Mouse (Mus musculus) kidney, embryonic 14.5 days (tissue): ENCODE data around the gene Alox12b. TPM values are rescaled to one million over a fixed set of nuclear protein-coding genes. Genes with fewer than 3 reads are reported as not detected.
A peak's percentile ranks its signal among the peaks of the same experiment; 100 is the strongest.

ENCODE experiments used
- ATAC-seq: fragments of 200-750 bp; cut with Nextera tagmentation; 2 replicates; pipeline ENCODE4 v1.8.0; 2017; ENCODE audit warnings: moderate number of reproducible peaks, mild to moderate bottlenecking, moderate TSS enrichment, moderate library complexity; ENCODE audit not compliant: low FRiP score, low TSS enrichment
- H3K27ac ChIP-seq: fragments of 300-500 bp; sonication (generic); 2 replicates; pipeline ENCODE4 v1.5.1; 2014; ENCODE audit warnings: low read depth, mild to moderate bottlenecking, low read length, moderate library complexity, mixed read lengths
- H3K27me3 ChIP-seq: fragments of 300-500 bp; sonication (generic); 2 replicates; pipeline ENCODE4 v1.6.1; 2014; ENCODE audit warnings: mild to moderate bottlenecking, low read length; ENCODE audit not compliant: control insufficient read depth, insufficient read depth
- H3K36me3 ChIP-seq: fragments of 300-500 bp; sonication (generic); 2 replicates; pipeline ENCODE4 v1.6.1; 2014; ENCODE audit warnings: low read length, mixed read lengths; ENCODE audit not compliant: control insufficient read depth, insufficient read depth
- H3K4me1 ChIP-seq: fragments of 300-500 bp; sonication (generic); 2 replicates; pipeline ENCODE4 v1.6.1; 2014; ENCODE audit warnings: low read length, mixed read lengths; ENCODE audit not compliant: control insufficient read depth, insufficient read depth
- H3K4me2 ChIP-seq: fragments of 300-500 bp; sonication (generic); replicated peaks from 2 replicates; pipeline ENCODE4 v1.6.1; 2014; ENCODE audit warnings: low read depth, mild to moderate bottlenecking, low read length
- H3K4me3 ChIP-seq: fragments of 300-500 bp; sonication (generic); 2 replicates; pipeline ENCODE4 v1.5.1; 2014; ENCODE audit warnings: mild to moderate bottlenecking, low read length
- H3K9ac ChIP-seq: fragments of 300-500 bp; sonication (generic); 2 replicates; pipeline ENCODE4 v1.6.1; 2014; ENCODE audit warnings: low read depth, mild to moderate bottlenecking, low read length, moderate library complexity
- H3K9me3 ChIP-seq: fragments of 300-500 bp; sonication (generic); 2 replicates; pipeline ENCODE4 v1.6.1; 2016; ENCODE audit warnings: low read length; ENCODE audit not compliant: control insufficient read depth
- WGBS: fragments of 180-500 bp; shearing (Covaris S2); extraction: QIAGEN DNeasy Blood & Tissue Kit; methylation state at CpG from one replicate; pipeline ENCODE4 v1.1.7; 2014; 5-methylcytosine and 5-hydroxymethylcytosine counted together
- polyA plus RNA-seq: library from polyadenylated mRNA; unstranded; fragments of >200 nt; fragmentation: Nextera tagmentation; extraction: Ambion mirVana; gene quantifications from 2 replicates; pipeline ENCODE4 v1.2.1, GENCODE M21; 2014

Gene Alox12b
- polyA plus RNA-seq: 0.23 and 0.28 TPM in 2 replicates

DNA sequence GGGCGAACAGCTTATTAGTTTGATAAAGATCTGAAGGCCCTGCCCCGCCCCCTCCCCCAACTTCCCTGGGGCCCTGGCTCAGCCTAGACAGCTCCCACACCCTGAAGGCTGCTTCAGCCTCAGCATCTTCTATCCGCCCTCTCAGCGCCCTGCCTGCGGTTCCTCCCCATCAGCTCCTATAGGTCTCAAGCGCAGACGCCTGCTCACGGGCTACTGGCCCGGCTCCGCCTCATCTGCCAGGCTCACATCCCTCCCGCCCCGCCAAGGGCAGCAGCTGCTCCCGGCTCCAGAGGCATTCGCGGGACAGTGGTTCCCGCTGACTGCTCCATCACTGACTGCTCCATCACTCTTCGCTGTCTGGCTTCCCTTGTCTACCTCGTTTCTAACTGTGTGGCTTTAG lies at the start of gene Alox12b:
TSS of gene Alox12b (plus strand) at position 190 of the 400 bp plus-strand sequence.
- peaks cover 14% of the 10 kb centered on the region for H3K27me3 ChIP-seq
- 3% methylated on average over 18 of the region's 18 CpGs for WGBS
- H3K4me2 ChIP-seq: peak within 1 kb of the TSS; percentile 31
- H3K27ac ChIP-seq: no peak within 1 kb of the TSS
- H3K4me3 ChIP-seq: peak within 1 kb of the TSS; percentile 19
- peak within 1 kb of the TSS; percentile 8; the same call in 1 of the 2 replicates for H3K9ac ChIP-seq
- peak; percentile 79 for ATAC-seq
- no peaks in the 10 kb centered on the region for H3K36me3 ChIP-seq
- H3K9me3 ChIP-seq: no peaks in the 10 kb centered on the region
- H3K4me1 ChIP-seq: peaks cover 8% of the 10 kb centered on the region; the same call in 1 of the 2 replicates

- H3K27me3 ChIP-seq: peaks cover 4% of the 10 kb centered on the region; the same call in 1 of the 2 replicates
- H3K4me2 ChIP-seq: no peak overlapping the region
- ATAC-seq: no peak
- H3K36me3 ChIP-seq: peaks cover 62% of the 10 kb centered on the region
- WGBS: 90% methylated on average over 11 of the region's 11 CpGs
- H3K27ac ChIP-seq: no peak overlapping the region
- no peak overlapping the region for H3K4me3 ChIP-seq
- H3K9ac ChIP-seq: no peak overlapping the region
- H3K4me1 ChIP-seq: no peaks in the 10 kb centered on the region
- H3K9me3 ChIP-seq: no peaks in the 10 kb centered on the region
These were observed 49.1 kb upstream of the Alox12b start for GRCm38 (mm10) chr11:69107676-69108075.

DNA sequence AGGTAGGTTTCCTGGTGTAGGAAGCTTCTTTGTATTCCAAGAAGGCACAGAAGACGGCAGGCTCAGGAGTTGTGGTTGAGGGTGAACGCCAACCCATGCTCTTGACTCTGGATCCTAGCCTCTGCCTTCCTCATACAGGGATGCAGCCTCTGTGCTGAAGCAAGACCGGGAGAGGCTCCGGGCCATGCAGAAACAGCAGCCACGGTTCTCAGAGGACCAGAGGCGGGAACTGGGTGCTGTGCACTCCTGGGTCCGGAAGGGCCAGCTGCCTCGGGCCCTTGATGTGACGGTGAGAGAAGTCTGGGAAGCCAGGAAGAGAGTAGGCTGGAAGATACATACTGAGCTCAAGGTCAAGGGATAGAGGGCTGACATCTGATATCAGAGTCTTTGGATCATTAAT lies 48.6 kb upstream of the Alox12b start:
- H3K4me3 ChIP-seq: no peak overlapping the region
- WGBS: 84% methylated on average over 9 of the region's 9 CpGs

GRCm38 (mm10) chr11:69109032-69109900 lies 47.5 kb upstream of the Alox12b start:
- peak; percentile 21; the same call in 1 of the 2 replicates for ATAC-seq
- no peak overlapping the region for H3K27ac ChIP-seq
- H3K4me2 ChIP-seq: no peak overlapping the region
- no peak overlapping the region for H3K9ac ChIP-seq
- peaks cover 4% of the 10 kb centered on the region; the same call in 1 of the 2 replicates for H3K27me3 ChIP-seq
- H3K4me1 ChIP-seq: no peaks in the 10 kb centered on the region
- no peak overlapping the region for H3K4me3 ChIP-seq
- peaks cover 46% of the 10 kb centered on the region for H3K36me3 ChIP-seq
- H3K9me3 ChIP-seq: no peaks in the 10 kb centered on the region
- WGBS: 85% methylated on average over 13 of the region's 13 CpGs

More for the DNA sequence above, 48.6 kb upstream of the Alox12b start:
- no peaks in the 10 kb centered on the region for H3K9me3 ChIP-seq
- no peak overlapping the region for H3K4me2 ChIP-seq
- no peak overlapping the region for H3K9ac ChIP-seq
- no peak overlapping the region for H3K27ac ChIP-seq
- H3K27me3 ChIP-seq: peaks cover 4% of the 10 kb centered on the region; the same call in 1 of the 2 replicates
- H3K36me3 ChIP-seq: peaks cover 57% of the 10 kb centered on the region
- no peaks in the 10 kb centered on the region for H3K4me1 ChIP-seq
- no peak for ATAC-seq

- Histone ChIP-seq H3K36me3 (peaks cover 34% of the 10 kb centered on the region), H3K4me3 (peak overlapping the region; percentile 58), H3K4me2 (peak overlapping the region; percentile 51), H3K9me3 (no peaks in the 10 kb centered on the region), H3K27ac (no peak overlapping the region), H3K27me3 (peaks cover 4% of the 10 kb centered on the region; the same call in 1 of the 2 replicates), H3K9ac (peak overlapping the region; percentile 38; the same call in 1 of the 2 replicates), H3K4me1 (no peaks in the 10 kb centered on the region)
- ATAC-seq: peak; percentile 77
- under 1% methylated on average over 30 of the region's 30 CpGs for WGBS
These were observed 46.3 kb upstream of the Alox12b start for GRCm38 (mm10) chr11:69110319-69111046.

DNA sequence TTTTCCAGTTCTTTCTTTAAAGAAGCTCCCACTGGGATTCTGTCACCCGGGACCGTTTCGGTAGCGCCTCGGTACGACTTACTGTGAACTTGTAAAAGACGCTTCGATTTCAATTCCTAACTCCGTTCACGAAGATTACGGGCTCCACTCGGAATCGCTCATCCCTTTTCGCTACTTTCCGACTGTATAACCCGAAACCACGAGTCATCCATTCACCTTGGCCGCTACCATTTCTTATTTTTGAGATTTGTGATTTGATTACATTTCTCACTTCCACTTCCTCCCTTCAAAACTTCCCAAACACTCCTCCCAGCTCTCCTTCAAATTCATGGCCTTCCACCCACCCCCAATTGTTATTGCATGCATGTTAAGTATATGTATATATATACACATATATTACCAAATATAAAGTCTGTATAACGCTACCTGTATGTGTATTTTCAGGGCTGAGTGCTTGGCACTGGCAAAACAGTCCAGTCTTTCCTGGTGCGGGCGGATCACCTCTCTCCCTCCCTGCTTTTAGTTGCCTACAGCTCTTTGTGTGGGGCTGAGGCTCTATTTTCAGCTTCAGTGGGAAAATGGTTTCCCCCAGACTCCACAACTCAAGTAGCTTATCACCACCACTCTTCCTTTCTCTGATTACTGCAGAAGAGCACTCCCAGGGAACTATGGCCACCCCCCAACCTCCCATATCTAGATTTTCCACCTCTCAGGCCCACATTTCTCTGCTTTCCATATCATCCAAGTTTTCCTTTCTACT lies 45.6 kb upstream of the Alox12b start:
- Histone ChIP-seq H3K9ac (peak overlapping the region; percentile 38; the same call in 1 of the 2 replicates), H3K36me3 (peaks cover 27% of the 10 kb centered on the region; the same call in 1 of the 2 replicates), H3K27me3 (peaks cover 4% of the 10 kb centered on the region; the same call in 1 of the 2 replicates), H3K4me2 (peak overlapping the region; percentile 51), H3K4me3 (peak overlapping the region; percentile 58), H3K27ac (no peak overlapping the region), H3K4me1 (no peaks in the 10 kb centered on the region), H3K9me3 (no peaks in the 10 kb centered on the region)
- WGBS: 7% methylated on average over 21 of the region's 21 CpGs
- ATAC-seq: no peak

GRCm38 (mm10) chr11:69111865-69112264 lies 44.9 kb upstream of the Alox12b start:
- Histone ChIP-seq H3K4me3 (0 out of 2 replicates have a peak overlapping the region, but pooled peaks have one; percentile 58), H3K27ac (no peak overlapping the region)
- ATAC-seq: no peak

GRCm38 (mm10) chr11:69114018-69114417 lies 42.8 kb upstream of the Alox12b start:
- Histone ChIP-seq H3K4me2 (no peak overlapping the region), H3K36me3 (peaks cover 4% of the 10 kb centered on the region; the same call in 1 of the 2 replicates), H3K9ac (no peak overlapping the region), H3K4me3 (no peak overlapping the region), H3K27me3 (peaks cover 4% of the 10 kb centered on the region; the same call in 1 of the 2 replicates), H3K9me3 (no peaks in the 10 kb centered on the region), H3K4me1 (no peaks in the 10 kb centered on the region; the same call in 1 of the 2 replicates), H3K27ac (no peak overlapping the region)
- 66% methylated on average over 3 of the region's 3 CpGs for WGBS
- ATAC-seq: no peak

More at GRCm38 (mm10) chr11:69111865-69112264, 44.9 kb upstream of the Alox12b start:
- no peaks in the 10 kb centered on the region for H3K4me1 ChIP-seq
- WGBS: 56% methylated on average over 4 of the region's 4 CpGs
- peaks cover 24% of the 10 kb centered on the region; the same call in 1 of the 2 replicates for H3K36me3 ChIP-seq
- H3K27me3 ChIP-seq: peaks cover 4% of the 10 kb centered on the region; the same call in 1 of the 2 replicates
- peak overlapping the region; percentile 16 for H3K4me2 ChIP-seq
- 0 out of 2 replicates have a peak overlapping the region, but pooled peaks have one; percentile 38 for H3K9ac ChIP-seq
- no peaks in the 10 kb centered on the region for H3K9me3 ChIP-seq
